Mouse (Mus musculus) limb, embryonic 12.5 days (tissue): ENCODE measurements at regions not wholly inside any gene's neighbourhood (a gene's known extent, or its start where the extent isn't known, plus 50 kb on each side); places are given as distances from the start of the nearest gene placed in this dataset.
A peak's percentile ranks its signal among the peaks of the same experiment; 100 is the strongest.

Source experiments
- ATAC-seq: fragments of 200-750 bp; cut with Nextera tagmentation; 2 replicates; pipeline ENCODE4 v1.8.0; 2017; ENCODE audit warnings: low read depth, moderate TSS enrichment; ENCODE audit not compliant: insufficient number of reproducible peaks, insufficient read depth, low FRiP score, low TSS enrichment
- H3K27ac ChIP-seq: fragments of 300-500 bp; sonication (generic); 2 replicates; pipeline ENCODE4 v1.5.1; 2016; ENCODE audit warnings: mild to moderate bottlenecking, moderate library complexity
- H3K27me3 ChIP-seq: fragments of 300-500 bp; sonication (generic); 2 replicates; pipeline ENCODE4 v1.6.1; 2016; ENCODE audit warnings: mild to moderate bottlenecking, moderate library complexity
- H3K36me3 ChIP-seq: fragments of 300-500 bp; sonication (generic); 2 replicates; pipeline ENCODE4 v1.6.1; 2016; ENCODE audit warnings: mild to moderate bottlenecking, moderate library complexity
- H3K4me1 ChIP-seq: fragments of 300-500 bp; sonication (generic); replicated peaks from 2 replicates; pipeline ENCODE4 v1.6.1; 2016
- H3K4me2 ChIP-seq: fragments of 300-500 bp; sonication (generic); 2 replicates; pipeline ENCODE4 v1.6.1; 2016; ENCODE audit warnings: mild to moderate bottlenecking, moderate library complexity
- H3K4me3 ChIP-seq: fragments of 300-500 bp; sonication (generic); replicated peaks from 2 replicates; pipeline ENCODE4 v1.5.1; 2016; ENCODE audit warnings: mild to moderate bottlenecking
- H3K9ac ChIP-seq: fragments of 300-500 bp; sonication (generic); replicated peaks from 2 replicates; pipeline ENCODE4 v1.6.1; 2016; ENCODE audit warnings: mild to moderate bottlenecking, moderate library complexity
- H3K9me3 ChIP-seq: fragments of 300-500 bp; sonication (generic); 2 replicates; pipeline ENCODE4 v1.6.1; 2016; ENCODE audit warnings: mild to moderate bottlenecking, moderate library complexity
- WGBS: fragments of 180-500 bp; shearing (Covaris S2); methylation state at CpG from one replicate; pipeline ENCODE4 v1.1.7; 2016; 5-methylcytosine and 5-hydroxymethylcytosine counted together

GRCm38 (mm10) chr19:42673133-42673532, 60.5 kb upstream of the Loxl4 start:
- Histone ChIP-seq H3K36me3 (no peaks in the 10 kb centered on the region), H3K4me1 (peaks cover 28% of the 10 kb centered on the region), H3K4me3 (no peak overlapping the region), H3K27ac (no peak overlapping the region), H3K9me3 (peaks cover 4% of the 10 kb centered on the region; the same call in 1 of the 2 replicates), H3K27me3 (no peaks in the 10 kb centered on the region; the same call in none of the 2 replicates), H3K9ac (no peak overlapping the region), H3K4me2 (no peak overlapping the region; the same call in 1 of the 2 replicates)
- no peak for ATAC-seq
- WGBS, result 14% methylated on average over 9 of the region's 9 CpGs

GRCm38 (mm10) chr19:42669886-42670285, 57.3 kb upstream of the Loxl4 start:
- H3K36me3 ChIP-seq, result no peaks in the 10 kb centered on the region
- no peaks in the 10 kb centered on the region for H3K9me3 ChIP-seq
- peaks cover 2% of the 10 kb centered on the region for H3K27me3 ChIP-seq
- peaks cover 28% of the 10 kb centered on the region for H3K4me1 ChIP-seq
- H3K9ac ChIP-seq, result no peak overlapping the region
- H3K27ac ChIP-seq, result no peak overlapping the region
- ATAC-seq, result no peak
- H3K4me3 ChIP-seq, result no peak overlapping the region
- WGBS, result 52% methylated on average over 6 of the region's 6 CpGs
- H3K4me2 ChIP-seq, result no peak overlapping the region

GRCm38 (mm10) chr19:42668385-42669098, 55.9 kb upstream of the Loxl4 start:
- Histone ChIP-seq H3K4me1 (peaks cover 22% of the 10 kb centered on the region), H3K27ac (no peak overlapping the region)

GRCm38 (mm10) chr19:42666906-42667305, 54.3 kb upstream of the Loxl4 start:
- Histone ChIP-seq H3K4me3 (no peak overlapping the region), H3K9me3 (no peaks in the 10 kb centered on the region), H3K4me2 (no peak overlapping the region), H3K27me3 (peaks cover 2% of the 10 kb centered on the region), H3K4me1 (peaks cover 15% of the 10 kb centered on the region), H3K9ac (no peak overlapping the region), H3K36me3 (no peaks in the 10 kb centered on the region), H3K27ac (no peak overlapping the region)
- no peak for ATAC-seq
- WGBS, result 86% methylated on average over 5 of the region's 5 CpGs

More at GRCm38 (mm10) chr19:42668385-42669098, 55.9 kb upstream of the Loxl4 start:
- no peak for ATAC-seq
- Histone ChIP-seq H3K4me3 (no peak overlapping the region), H3K9ac (0 out of 2 replicates have a peak overlapping the region, but pooled peaks have one; percentile 31), H3K36me3 (no peaks in the 10 kb centered on the region), H3K27me3 (peaks cover 2% of the 10 kb centered on the region), H3K4me2 (no peak overlapping the region), H3K9me3 (no peaks in the 10 kb centered on the region)
- WGBS, result 71% methylated on average over 14 of the region's 14 CpGs
